Mouse (Mus musculus) hindbrain, embryonic 16.5 days (tissue): ENCODE measurements around the gene Pkp1. TPM values are rescaled to one million over a fixed set of nuclear protein-coding genes. Genes with fewer than 3 reads are reported as not detected.

Source experiments
- ATAC-seq: fragments of 200-750 bp; cut with Nextera tagmentation; 2 replicates; pipeline ENCODE4 v1.8.0; 2017; ENCODE audit warnings: moderate TSS enrichment, moderate library complexity
- H3K27ac ChIP-seq: fragments of 300-500 bp; sonication (generic); 2 replicates; pipeline ENCODE4 v1.5.1; 2014; ENCODE audit warnings: low read depth, mild to moderate bottlenecking, control low read depth, low read length, moderate library complexity
- H3K27me3 ChIP-seq: fragments of 300-500 bp; sonication (generic); replicated peaks from 2 replicates; pipeline ENCODE4 v1.6.1; 2014; ENCODE audit warnings: low read length; ENCODE audit not compliant: control insufficient read depth, insufficient read depth
- H3K36me3 ChIP-seq: fragments of 300-500 bp; sonication (generic); 2 replicates; pipeline ENCODE4 v1.6.1; 2014; ENCODE audit warnings: mild to moderate bottlenecking, low read length, moderate library complexity, mixed read lengths; ENCODE audit not compliant: control insufficient read depth, insufficient read depth
- H3K4me1 ChIP-seq: fragments of 300-500 bp; sonication (generic); 2 replicates; pipeline ENCODE4 v1.6.1; 2014; ENCODE audit warnings: low read depth, low read length; ENCODE audit not compliant: control insufficient read depth, insufficient read depth
- H3K4me2 ChIP-seq: fragments of 300-500 bp; sonication (generic); 2 replicates; pipeline ENCODE4 v1.6.1; 2014; ENCODE audit warnings: mild to moderate bottlenecking, low read length, control low read depth, moderate library complexity
- H3K4me3 ChIP-seq: fragments of 300-500 bp; sonication (generic); 2 replicates; pipeline ENCODE4 v1.5.1; 2014; ENCODE audit warnings: mild to moderate bottlenecking, low read length, control low read depth, moderate library complexity
- H3K9ac ChIP-seq: fragments of 300-500 bp; sonication (generic); 2 replicates; pipeline ENCODE4 v1.6.1; 2014; ENCODE audit warnings: low read depth, mild to moderate bottlenecking, control low read depth, low read length, moderate library complexity
- H3K9me3 ChIP-seq: fragments of 300-500 bp; sonication (generic); 2 replicates; pipeline ENCODE4 v1.6.1; 2014; ENCODE audit warnings: mild to moderate bottlenecking, low read length, moderate library complexity; ENCODE audit not compliant: control insufficient read depth
- WGBS: fragments of 180-500 bp; shearing (Covaris S2); extraction: QIAGEN DNeasy Blood & Tissue Kit; methylation state at CpG from one replicate; pipeline ENCODE4 v1.1.7; 2014; 5-methylcytosine and 5-hydroxymethylcytosine counted together
- polyA plus RNA-seq: library from polyadenylated mRNA; unstranded; fragments of >200 nt; fragmentation: Nextera tagmentation; extraction: Ambion mirVana; gene quantifications from 2 replicates; pipeline ENCODE4 v1.2.1, GENCODE M21; 2015

The Pkp1 gene
- polyA plus RNA-seq, 1 experiment from 2014 or later = 0.14 TPM

- Histone ChIP-seq H3K4me3 (no peak overlapping the region), H3K4me1 (no peaks in the 10 kb centered on the region), H3K9me3 (no peaks in the 10 kb centered on the region), H3K36me3 (no peaks in the 10 kb centered on the region), H3K4me2 (no peak overlapping the region), H3K9ac (no peak overlapping the region), H3K27ac (no peak overlapping the region), H3K27me3 (peaks cover 4% of the 10 kb centered on the region; the same call in 1 of the 2 replicates)
- 86% methylated on average over 2 of the region's 2 CpGs for WGBS
- no peak for ATAC-seq
Observed at GRCm38 (mm10) chr1:135943713-135944112, 24.7 kb upstream of the Pkp1 start.

GRCm38 (mm10) chr1:135942116-135942515 is 23.1 kb upstream of the Pkp1 start:
- Histone ChIP-seq H3K4me1 (no peaks in the 10 kb centered on the region), H3K4me2 (no peak overlapping the region), H3K36me3 (no peaks in the 10 kb centered on the region), H3K9me3 (no peaks in the 10 kb centered on the region), H3K4me3 (no peak overlapping the region), H3K27ac (no peak overlapping the region), H3K9ac (no peak overlapping the region), H3K27me3 (peaks cover 4% of the 10 kb centered on the region; the same call in 1 of the 2 replicates)
- ATAC-seq = no peak
- WGBS = 42% methylated on average over 7 of the region's 7 CpGs

GRCm38 (mm10) chr1:135941259-135942006 is 22.4 kb upstream of the Pkp1 start:
- Histone ChIP-seq H3K4me3 (no peak overlapping the region), H3K27ac (no peak overlapping the region), H3K9me3 (no peaks in the 10 kb centered on the region), H3K27me3 (peaks cover 4% of the 10 kb centered on the region; the same call in 1 of the 2 replicates), H3K9ac (no peak overlapping the region), H3K4me1 (no peaks in the 10 kb centered on the region), H3K36me3 (no peaks in the 10 kb centered on the region), H3K4me2 (no peak overlapping the region)
- WGBS = 81% methylated on average over 6 of the region's 6 CpGs
- no peak for ATAC-seq

GRCm38 (mm10) chr1:135936091-135936490 is 17.1 kb upstream of the Pkp1 start:
- 67% methylated on average over 1 of the region's 1 CpGs for WGBS

DNA sequence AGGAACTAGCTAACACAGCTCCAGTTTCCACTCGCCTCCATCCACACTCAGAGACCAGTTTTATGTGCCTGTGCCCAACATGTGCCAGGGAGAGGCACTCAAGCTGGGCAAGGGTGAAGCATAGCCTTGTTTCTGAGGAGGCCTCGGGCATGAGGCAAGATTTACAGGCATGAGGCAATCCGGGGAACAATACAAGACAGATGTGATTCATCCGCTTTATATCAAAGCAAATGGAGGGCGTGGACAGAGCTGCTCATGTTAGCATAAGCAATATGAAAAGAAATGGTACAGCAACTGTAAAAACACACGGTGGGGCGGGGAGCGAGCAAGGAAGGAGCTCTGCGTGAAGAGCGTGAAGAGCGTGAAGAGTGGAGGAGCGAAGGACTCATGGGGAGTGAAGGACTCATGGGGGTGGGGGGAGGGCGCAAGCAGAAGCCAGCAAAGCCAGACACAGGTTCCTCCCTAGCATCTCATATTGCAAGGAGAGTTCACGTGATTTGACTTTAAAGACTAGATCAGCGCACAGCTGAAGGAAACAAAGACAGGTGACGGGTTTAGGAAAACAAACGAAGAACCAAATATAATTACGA is 14.8 kb upstream of the Pkp1 start:
- Histone ChIP-seq H3K4me1 (no peaks in the 10 kb centered on the region; the same call in 1 of the 2 replicates), H3K4me2 (no peak overlapping the region), H3K27me3 (no peaks in the 10 kb centered on the region), H3K9ac (no peak overlapping the region), H3K4me3 (no peak overlapping the region), H3K36me3 (no peaks in the 10 kb centered on the region), H3K9me3 (no peaks in the 10 kb centered on the region), H3K27ac (no peak overlapping the region)
- WGBS = 77% methylated on average over 18 of the region's 18 CpGs
- ATAC-seq = no peak

More at GRCm38 (mm10) chr1:135936091-135936490, 17.1 kb upstream of the Pkp1 start:
- H3K36me3 ChIP-seq = no peaks in the 10 kb centered on the region
- no peak overlapping the region for H3K9ac ChIP-seq
- no peaks in the 10 kb centered on the region for H3K9me3 ChIP-seq
- H3K4me3 ChIP-seq = no peak overlapping the region
- H3K27me3 ChIP-seq = no peaks in the 10 kb centered on the region
- ATAC-seq = no peak
- H3K4me2 ChIP-seq = no peak overlapping the region
- no peaks in the 10 kb centered on the region for H3K4me1 ChIP-seq
- no peak overlapping the region for H3K27ac ChIP-seq

- Histone ChIP-seq H3K4me2 (no peak overlapping the region), H3K9me3 (no peaks in the 10 kb centered on the region), H3K36me3 (no peaks in the 10 kb centered on the region), H3K4me1 (no peaks in the 10 kb centered on the region; the same call in 1 of the 2 replicates), H3K9ac (no peak overlapping the region), H3K4me3 (no peak overlapping the region), H3K27ac (no peak overlapping the region), H3K27me3 (no peaks in the 10 kb centered on the region; the same call in none of the 2 replicates)
- WGBS = 53% methylated on average over 3 of the region's 3 CpGs
- peak; percentile 45; the same call in 1 of the 2 replicates for ATAC-seq
Observed at GRCm38 (mm10) chr1:135929876-135930275, 10.9 kb upstream of the Pkp1 start.

GRCm38 (mm10) chr1:135925848-135926247 is 6.8 kb upstream of the Pkp1 start:
- H3K9me3 ChIP-seq = no peaks in the 10 kb centered on the region
- H3K27me3 ChIP-seq = peaks cover 8% of the 10 kb centered on the region
- H3K9ac ChIP-seq = no peak overlapping the region
- H3K4me1 ChIP-seq = no peaks in the 10 kb centered on the region; the same call in 1 of the 2 replicates
- no peaks in the 10 kb centered on the region for H3K36me3 ChIP-seq
- 73% methylated on average over 5 of the region's 5 CpGs for WGBS
- H3K4me3 ChIP-seq = no peak overlapping the region
- H3K27ac ChIP-seq = no peak overlapping the region
- no peak for ATAC-seq
- H3K4me2 ChIP-seq = no peak overlapping the region

GRCm38 (mm10) chr1:135924377-135924994 is 5.5 kb upstream of the Pkp1 start:
- WGBS = 79% methylated on average over 5 of the region's 5 CpGs
- Histone ChIP-seq H3K4me1 (no peaks in the 10 kb centered on the region), H3K27ac (no peak overlapping the region), H3K4me2 (no peak overlapping the region), H3K9me3 (no peaks in the 10 kb centered on the region), H3K9ac (no peak overlapping the region), H3K27me3 (peaks cover 20% of the 10 kb centered on the region), H3K4me3 (no peak overlapping the region), H3K36me3 (no peaks in the 10 kb centered on the region)
- no peak; the same call in 1 of the 2 replicates for ATAC-seq

GRCm38 (mm10) chr1:135923229-135923628 is 4.2 kb upstream of the Pkp1 start:
- WGBS = 86% methylated on average over 7 of the region's 7 CpGs
- H3K27ac ChIP-seq = no peak overlapping the region
- H3K4me2 ChIP-seq = no peak overlapping the region
- no peak overlapping the region for H3K9ac ChIP-seq
- H3K4me3 ChIP-seq = no peak overlapping the region
- H3K27me3 ChIP-seq = peaks cover 31% of the 10 kb centered on the region
- H3K4me1 ChIP-seq = peaks cover 8% of the 10 kb centered on the region
- H3K9me3 ChIP-seq = no peaks in the 10 kb centered on the region
- no peak for ATAC-seq
- no peaks in the 10 kb centered on the region for H3K36me3 ChIP-seq
